Mouse (Mus musculus) limb, embryonic 10.5 days (tissue): ENCODE results near the gene Wfdc21. TPM values are rescaled to one million over a fixed set of nuclear protein-coding genes. Genes with fewer than 3 reads are reported as not detected.

Source experiments
- DNase-seq: peaks from one replicate; pipeline ENCODE4 v3.0.0-alpha.2; 2017; ENCODE audit warnings: low spot score
- H3K27ac ChIP-seq: fragments of 300-500 bp; sonication (generic); 2 replicates; pipeline ENCODE4 v1.5.1; 2016; ENCODE audit warnings: mild to moderate bottlenecking
- H3K27me3 ChIP-seq: fragments of 300-500 bp; sonication (generic); 2 replicates; pipeline ENCODE4 v1.6.1; 2016; ENCODE audit warnings: low read depth, mild to moderate bottlenecking; ENCODE audit not compliant: poor library complexity, severe bottlenecking
- H3K36me3 ChIP-seq: fragments of 300-500 bp; sonication (generic); 2 replicates; pipeline ENCODE4 v1.6.1; 2016; ENCODE audit warnings: mild to moderate bottlenecking, moderate library complexity
- H3K4me1 ChIP-seq: fragments of 300-500 bp; sonication (generic); 2 replicates; pipeline ENCODE4 v1.6.1; 2016
- H3K4me3 ChIP-seq: fragments of 300-500 bp; sonication (generic); 2 replicates; pipeline ENCODE4 v1.5.1; 2016; ENCODE audit warnings: mild to moderate bottlenecking, moderate library complexity
- H3K9me3 ChIP-seq: fragments of 300-500 bp; sonication (generic); replicated peaks from 2 replicates; pipeline ENCODE4 v1.6.1; 2016; ENCODE audit warnings: mild to moderate bottlenecking
- WGBS: fragments of 180-500 bp; shearing (Covaris S2); methylation state at CpG from one replicate; pipeline ENCODE4 v1.1.7; 2016; 5-methylcytosine and 5-hydroxymethylcytosine counted together
- polyA plus RNA-seq: library from polyadenylated mRNA; unstranded; fragments of >200 nt; fragmentation: Nextera tagmentation; extraction: Ambion mirVana; gene quantifications from 2 replicates; pipeline ENCODE4 v1.2.1, GENCODE M21; 2016

Wfdc21 gene
- polyA plus RNA-seq, 1 experiment from 2014 or later, result not detected

GRCm38 (mm10) chr11:83793264-83793663, 46.5 kb downstream of the Wfdc21 start:
- Histone ChIP-seq H3K9me3 (no peaks in the 10 kb centered on the region), H3K27me3 (no peaks in the 10 kb centered on the region), H3K27ac (no peak overlapping the region), H3K4me1 (no peaks in the 10 kb centered on the region), H3K4me3 (no peak overlapping the region), H3K36me3 (no peaks in the 10 kb centered on the region)
- no peak for DNase-seq
- WGBS, result 93% methylated on average over 14 of the region's 14 CpGs

- no peak for DNase-seq
- no peaks in the 10 kb centered on the region for H3K36me3 ChIP-seq
- no peak overlapping the region for H3K27ac ChIP-seq
- no peaks in the 10 kb centered on the region for H3K9me3 ChIP-seq
- H3K27me3 ChIP-seq, result no peaks in the 10 kb centered on the region
- no peaks in the 10 kb centered on the region for H3K4me1 ChIP-seq
- 84% methylated on average over 6 of the region's 6 CpGs for WGBS
- no peak overlapping the region for H3K4me3 ChIP-seq
Measured at GRCm38 (mm10) chr11:83796112-83796511, 49.4 kb downstream of the Wfdc21 start.

GRCm38 (mm10) chr11:83796980-83797608, 50.4 kb downstream of the Wfdc21 start:
- WGBS, result 79% methylated on average over 10 of the region's 10 CpGs
- Histone ChIP-seq H3K36me3 (no peaks in the 10 kb centered on the region), H3K27ac (no peak overlapping the region), H3K27me3 (no peaks in the 10 kb centered on the region), H3K9me3 (no peaks in the 10 kb centered on the region), H3K4me3 (no peak overlapping the region), H3K4me1 (no peaks in the 10 kb centered on the region)
- no peak for DNase-seq

GRCm38 (mm10) chr11:83799871-83800430, 53.2 kb downstream of the Wfdc21 start:
- H3K36me3 ChIP-seq, result no peaks in the 10 kb centered on the region
- 82% methylated on average over 12 of the region's 12 CpGs for WGBS
- DNase-seq, result no peak
- no peaks in the 10 kb centered on the region for H3K27me3 ChIP-seq
- H3K27ac ChIP-seq, result no peak overlapping the region
- H3K4me3 ChIP-seq, result no peak overlapping the region
- no peaks in the 10 kb centered on the region for H3K9me3 ChIP-seq
- no peaks in the 10 kb centered on the region for H3K4me1 ChIP-seq

- no peak overlapping the region for H3K4me3 ChIP-seq
- H3K4me1 ChIP-seq, result no peaks in the 10 kb centered on the region
- no peak for DNase-seq
- WGBS, result 68% methylated on average over 8 of the region's 8 CpGs
- no peaks in the 10 kb centered on the region for H3K27me3 ChIP-seq
- no peaks in the 10 kb centered on the region for H3K9me3 ChIP-seq
- no peaks in the 10 kb centered on the region for H3K36me3 ChIP-seq
- H3K27ac ChIP-seq, result no peak overlapping the region
Measured at GRCm38 (mm10) chr11:83802166-83802565, 55.4 kb downstream of the Wfdc21 start.

Other genes with a start within 250 kb of the Wfdc21 start
- not detected in 2 replicates for gene Heatr9, start 224.8 kb upstream of the Wfdc21 start, polyA plus RNA-seq
- not detected in 2 replicates for gene Ccl5, start 216.4 kb upstream of the Wfdc21 start, polyA plus RNA-seq
- 0.78 and 1.2 TPM in 2 replicates for gene Ccl9, start 168.3 kb upstream of the Wfdc21 start, polyA plus RNA-seq
- 1.3 and 1.6 TPM in 2 replicates for gene Ccl6, start 153.9 kb upstream of the Wfdc21 start, polyA plus RNA-seq
- not detected in 2 replicates for gene Rpl9-ps1, start 101.3 kb upstream of the Wfdc21 start, polyA plus RNA-seq
- 0.20 and 0.26 TPM in 2 replicates for gene Ccl3, start 97.6 kb upstream of the Wfdc21 start, polyA plus RNA-seq
- gene Ccl4, start 84.4 kb upstream of the Wfdc21 start, polyA plus RNA-seq, result 0.23 TPM in 1 of 2 replicates, not detected in the other
- gene Wfdc17, start 42.9 kb upstream of the Wfdc21 start, polyA plus RNA-seq, result 0.30 TPM in 1 of 2 replicates, not detected in the other
- not detected in 2 replicates for gene Wfdc18, start 37.9 kb upstream of the Wfdc21 start, polyA plus RNA-seq
- gene Heatr6, start 6.8 kb downstream of the Wfdc21 start, polyA plus RNA-seq, result 22.8 and 30.4 TPM in 2 replicates
- 0.14 TPM in 1 of 2 replicates, not detected in the other for gene Hnf1b, start 103.1 kb downstream of the Wfdc21 start, polyA plus RNA-seq
- 45.6 and 50.1 TPM in 2 replicates for gene Ddx52, start 195.1 kb downstream of the Wfdc21 start, polyA plus RNA-seq
- 3.2 and 5.9 TPM in 2 replicates for gene Synrg, start 217.5 kb downstream of the Wfdc21 start, polyA plus RNA-seq